Mouse (Mus musculus) embryonic facial prominence, embryonic 12.5 days (tissue): ENCODE data around the gene Rsph3a. TPM values are rescaled to one million over a fixed set of nuclear protein-coding genes. Genes with fewer than 3 reads are reported as not detected.
"Not testable (repeated sequence)": the region's sequence is repeated elsewhere in the genome, so short reads cannot be mapped to it uniquely, and the experiment has no call there.

Source experiments
- ATAC-seq: fragments of 200-750 bp; cut with Nextera tagmentation; 2 replicates; pipeline ENCODE4 v1.8.0; 2017; ENCODE audit not compliant: insufficient number of reproducible peaks, insufficient read depth, low FRiP score, low TSS enrichment
- H3K27ac ChIP-seq: fragments of 300-500 bp; sonication (generic); 2 replicates; pipeline ENCODE4 v1.5.1; 2016; ENCODE audit warnings: mild to moderate bottlenecking
- H3K27me3 ChIP-seq: fragments of 300-500 bp; sonication (generic); 2 replicates; pipeline ENCODE4 v1.6.1; 2016; ENCODE audit warnings: mild to moderate bottlenecking, moderate library complexity
- H3K36me3 ChIP-seq: fragments of 300-500 bp; sonication (generic); 2 replicates; pipeline ENCODE4 v1.6.1; 2016; ENCODE audit warnings: mild to moderate bottlenecking
- H3K4me1 ChIP-seq: fragments of 300-500 bp; sonication (generic); 2 replicates; pipeline ENCODE4 v1.6.1; 2016
- H3K4me2 ChIP-seq: fragments of 300-500 bp; sonication (generic); replicated peaks from 2 replicates; pipeline ENCODE4 v1.6.1; 2016; ENCODE audit warnings: mild to moderate bottlenecking, moderate library complexity
- H3K4me3 ChIP-seq: fragments of 300-500 bp; sonication (generic); 2 replicates; pipeline ENCODE4 v1.5.1; 2016; ENCODE audit warnings: mild to moderate bottlenecking
- H3K9ac ChIP-seq: fragments of 300-500 bp; sonication (generic); 2 replicates; pipeline ENCODE4 v1.6.1; 2016; ENCODE audit warnings: mild to moderate bottlenecking, moderate library complexity
- H3K9me3 ChIP-seq: fragments of 300-500 bp; sonication (generic); 2 replicates; pipeline ENCODE4 v1.6.1; 2016; ENCODE audit warnings: mild to moderate bottlenecking, moderate library complexity
- WGBS: fragments of 180-500 bp; shearing (Covaris S2); methylation state at CpG from one replicate; pipeline ENCODE4 v1.1.7; 2016; 5-methylcytosine and 5-hydroxymethylcytosine counted together
- polyA plus RNA-seq: library from polyadenylated mRNA; unstranded; fragments of >200 nt; fragmentation: Nextera tagmentation; extraction: Ambion mirVana; gene quantifications from 2 replicates; pipeline ENCODE4 v1.2.1, GENCODE M21; 2016

Rsph3a gene
- polyA plus RNA-seq, 1 experiment from 2014 or later = 50.0 TPM

DNA sequence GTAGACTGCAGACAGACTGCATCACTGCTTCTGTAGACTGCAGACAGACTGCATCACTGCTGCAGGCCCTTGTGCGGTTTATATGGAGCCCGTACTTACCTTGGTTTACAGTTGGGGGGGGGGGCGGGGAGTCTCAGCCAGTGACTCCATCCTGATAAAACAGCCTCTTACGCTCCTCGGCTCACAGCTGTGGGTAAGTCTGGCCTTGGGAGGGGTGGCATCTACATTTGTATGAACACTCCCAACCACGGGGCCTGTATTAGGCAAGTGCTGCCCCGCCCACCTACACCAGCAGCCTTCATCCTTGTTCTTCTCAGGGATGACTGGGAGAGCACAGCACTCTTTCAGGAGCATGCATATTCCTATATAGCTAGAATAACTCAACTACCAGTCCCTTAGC, 41.6 kb downstream of the Rsph3a start:
- not testable (repeated sequence) for H3K36me3 ChIP-seq, H3K27ac ChIP-seq, H3K27me3 ChIP-seq, H3K4me2 ChIP-seq, H3K9me3 ChIP-seq, ATAC-seq, H3K4me3 ChIP-seq, H3K9ac ChIP-seq, H3K4me1 ChIP-seq
- WGBS = 84% methylated on average over 7 of the region's 7 CpGs

DNA sequence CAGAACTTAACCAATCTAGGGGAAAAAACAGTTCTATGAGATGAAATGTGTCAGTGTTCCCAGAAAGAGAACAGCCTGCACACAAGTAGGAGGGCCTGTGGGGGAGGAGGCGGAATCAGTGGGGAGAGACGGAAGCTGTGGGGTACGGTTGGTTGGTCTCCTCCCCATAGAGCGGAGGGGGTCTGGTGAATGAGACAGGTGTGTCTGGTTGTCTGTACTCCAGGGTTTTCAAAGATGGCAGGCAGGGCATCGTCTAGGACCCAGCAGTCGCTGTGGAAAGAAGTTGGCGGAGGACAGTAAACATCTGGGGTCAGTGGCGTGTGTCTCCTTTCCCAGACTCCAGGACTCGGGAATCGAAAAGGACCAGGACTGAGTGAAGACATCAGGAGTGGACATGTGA, 57.8 kb downstream of the Rsph3a start:
- not testable (repeated sequence) for H3K27me3 ChIP-seq, H3K4me2 ChIP-seq, H3K4me1 ChIP-seq, H3K36me3 ChIP-seq, H3K9me3 ChIP-seq, H3K4me3 ChIP-seq, ATAC-seq, H3K27ac ChIP-seq, H3K9ac ChIP-seq
- 79% methylated on average over 10 of the region's 10 CpGs for WGBS

DNA sequence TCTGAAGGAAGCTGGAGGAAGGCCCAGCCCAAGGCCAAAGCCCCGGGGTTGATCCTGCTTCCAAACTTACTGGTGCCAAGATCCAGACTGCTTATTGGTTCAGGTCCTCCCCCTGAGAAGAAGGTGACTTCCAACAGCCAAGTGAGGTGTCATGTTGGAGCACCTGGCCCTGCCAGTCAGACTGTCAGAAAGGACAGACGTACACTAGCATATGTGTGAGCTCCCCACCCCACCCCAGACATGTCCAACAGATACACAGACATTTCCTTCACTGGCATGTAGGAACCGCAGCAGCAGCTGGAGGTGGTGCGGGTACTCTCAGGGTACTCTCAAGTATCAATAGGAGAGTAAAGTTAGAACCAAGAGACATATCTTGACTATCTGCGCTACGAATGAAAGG, 61.4 kb downstream of the Rsph3a start:
- 76% methylated on average over 2 of the region's 6 CpGs for WGBS
- H3K9me3 ChIP-seq, H3K27me3 ChIP-seq, H3K4me2 ChIP-seq, ATAC-seq, H3K4me1 ChIP-seq, H3K4me3 ChIP-seq, H3K27ac ChIP-seq, H3K36me3 ChIP-seq, H3K9ac ChIP-seq: not testable (repeated sequence)

DNA sequence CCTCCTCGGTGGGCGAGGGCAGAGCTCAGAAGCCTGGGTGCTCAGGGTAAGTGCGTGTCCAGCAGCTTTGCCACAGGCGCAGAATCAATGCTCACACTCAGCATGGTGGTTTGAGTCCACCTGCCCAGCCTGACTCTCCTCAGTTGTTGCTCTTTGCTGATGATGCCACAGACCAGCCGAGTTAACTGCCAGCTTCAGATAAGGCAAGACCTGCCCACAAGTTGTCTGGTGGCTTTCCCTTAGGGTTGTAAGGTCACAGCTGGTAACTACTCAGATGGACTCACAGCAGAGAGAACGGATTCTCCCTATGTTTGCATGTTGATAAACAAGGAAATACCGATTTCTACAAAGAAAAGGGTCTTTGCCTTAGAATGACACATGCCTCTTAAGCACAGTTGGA, 64.2 kb downstream of the Rsph3a start:
- H3K4me2 ChIP-seq, H3K36me3 ChIP-seq, H3K4me3 ChIP-seq, ATAC-seq, H3K4me1 ChIP-seq, H3K9me3 ChIP-seq, H3K27ac ChIP-seq, H3K27me3 ChIP-seq, H3K9ac ChIP-seq: not testable (repeated sequence)
- whole genome bisulfite sequencing = 79% methylated on average over 7 of the region's 7 CpGs

DNA sequence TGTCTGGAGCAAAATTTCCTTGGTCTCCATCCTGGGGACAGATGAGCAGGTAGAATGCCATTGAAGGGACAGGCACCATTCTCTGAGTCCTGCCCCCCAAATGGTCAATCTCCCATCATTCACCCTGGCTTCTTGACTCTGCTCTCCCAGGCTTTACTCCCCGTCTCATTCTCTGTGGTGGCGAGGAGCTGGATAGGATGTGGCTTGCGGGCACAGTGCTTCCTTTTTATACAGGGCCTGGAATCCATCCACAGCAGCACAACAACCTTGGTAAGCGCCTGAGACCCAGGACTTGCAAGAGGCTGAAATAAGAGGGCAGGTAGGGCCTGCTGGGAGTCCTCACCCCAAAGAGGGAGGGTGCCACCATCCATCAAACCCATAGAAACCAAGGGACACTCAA, 68.6 kb downstream of the Rsph3a start:
- not testable (repeated sequence) for H3K9ac ChIP-seq, H3K36me3 ChIP-seq, ATAC-seq, H3K4me1 ChIP-seq, H3K4me3 ChIP-seq, H3K9me3 ChIP-seq, H3K4me2 ChIP-seq, H3K27ac ChIP-seq, H3K27me3 ChIP-seq
- 83% methylated on average over 2 of the region's 4 CpGs for WGBS

DNA sequence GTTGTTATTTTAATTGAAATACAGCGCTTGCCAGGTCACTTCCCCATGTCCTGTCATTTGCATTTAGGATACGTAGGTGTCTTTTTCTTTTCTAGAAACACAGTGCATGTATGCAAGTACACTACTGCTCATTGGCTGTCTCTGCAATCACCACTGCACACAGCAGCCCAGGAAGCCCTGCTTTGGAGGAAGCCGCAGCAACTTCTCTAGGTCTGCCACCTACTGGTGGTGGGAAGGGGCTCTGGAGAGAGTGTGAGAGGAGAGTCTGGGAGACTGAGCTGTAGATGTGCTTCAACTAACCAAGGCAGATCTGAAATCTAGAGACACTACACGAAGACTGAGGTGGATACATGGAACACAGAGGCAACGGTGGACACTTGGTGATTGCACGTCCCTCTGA, 77.3 kb downstream of the Rsph3a start:
- ATAC-seq, H3K27me3 ChIP-seq, H3K4me3 ChIP-seq, H3K9me3 ChIP-seq, H3K36me3 ChIP-seq, H3K27ac ChIP-seq, H3K9ac ChIP-seq, H3K4me2 ChIP-seq, H3K4me1 ChIP-seq: not testable (repeated sequence)
- no CpG with 5 or more reads among the region's 6 CpGs for WGBS

DNA sequence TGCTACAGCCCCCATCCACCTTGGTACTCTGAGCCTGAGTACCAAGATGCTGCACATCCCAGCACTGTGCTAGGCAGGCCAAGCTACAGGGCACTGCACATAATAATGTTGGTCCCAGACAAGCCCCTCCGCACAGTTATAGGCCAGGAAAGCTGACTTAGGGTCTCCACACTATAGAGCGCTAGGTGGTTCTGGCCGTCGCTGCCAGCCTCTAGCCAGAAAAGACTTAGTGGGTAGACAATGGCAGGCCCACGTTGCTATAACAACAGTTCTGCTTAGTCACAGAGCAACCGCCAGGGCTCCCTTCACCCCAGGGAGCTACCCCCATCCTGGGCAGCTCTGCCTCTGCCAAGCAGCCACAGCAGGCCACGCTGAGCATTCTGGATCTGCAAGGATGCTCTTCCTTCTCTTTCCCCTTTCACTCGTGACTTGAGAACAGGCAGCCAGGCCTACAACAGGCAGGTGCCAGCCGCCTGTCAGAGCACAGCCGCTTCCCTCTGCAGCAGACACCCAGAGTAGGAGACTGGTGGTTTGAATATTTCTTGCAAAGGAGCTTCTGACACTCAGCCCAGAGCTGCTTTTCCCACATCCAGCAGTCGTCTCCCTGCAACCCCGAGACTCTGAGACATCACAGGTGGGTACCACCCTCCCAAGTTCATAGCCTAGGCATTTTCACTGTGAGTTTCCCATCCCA, 82.2 kb downstream of the Rsph3a start:
- not testable (repeated sequence) for ATAC-seq, H3K4me2 ChIP-seq, H3K27me3 ChIP-seq, H3K36me3 ChIP-seq, H3K9ac ChIP-seq, H3K9me3 ChIP-seq, H3K27ac ChIP-seq, H3K4me3 ChIP-seq, H3K4me1 ChIP-seq
- no CpG with 5 or more reads among the region's 12 CpGs for WGBS

Other genes starting within 250 kb of the Rsph3a start
- 7.8 and 10.6 TPM in 2 replicates for gene Fndc1, start 118.3 kb upstream of the Rsph3a start, polyA plus RNA-seq
- 0.60 and 0.69 TPM in 2 replicates for gene Tagap, start 19.6 kb upstream of the Rsph3a start, polyA plus RNA-seq
- 0.29 and 0.83 TPM in 2 replicates for gene Gm49673, start 202.2 kb downstream of the Rsph3a start, polyA plus RNA-seq
- gene Rnaset2a, start 202.5 kb downstream of the Rsph3a start, polyA plus RNA-seq = 21.3 and 22.0 TPM in 2 replicates
- 43.2 and 43.5 TPM in 2 replicates for gene Fgfr1op, start 219.9 kb downstream of the Rsph3a start, polyA plus RNA-seq